Mouse (Mus musculus) hindbrain, embryonic 11.5 days (tissue): ENCODE results near the gene Hoxc9. TPM values are rescaled to one million over a fixed set of nuclear protein-coding genes. Genes with fewer than 3 reads are reported as not detected.

Experiments used
- ATAC-seq: fragments of 200-750 bp; cut with Nextera tagmentation; 2 replicates; pipeline ENCODE4 v1.8.0; 2017; ENCODE audit warnings: mild to moderate bottlenecking, moderate TSS enrichment, moderate library complexity; ENCODE audit not compliant: low FRiP score
- DNase-seq: peaks from one replicate; pipeline ENCODE4 v3.0.0-alpha.2; 2015; ENCODE audit warnings: low spot score
- H3K27ac ChIP-seq: fragments of 300-500 bp; sonication (generic); 2 replicates; pipeline ENCODE4 v1.5.1; 2014; ENCODE audit warnings: mild to moderate bottlenecking, low read depth, low read length
- H3K27me3 ChIP-seq: fragments of 300-500 bp; sonication (generic); 2 replicates; pipeline ENCODE4 v1.6.1; 2014; ENCODE audit warnings: mild to moderate bottlenecking, low read length, moderate library complexity, mixed read lengths; ENCODE audit not compliant: control insufficient read depth, insufficient read depth
- H3K36me3 ChIP-seq: fragments of 300-500 bp; sonication (generic); 2 replicates; pipeline ENCODE4 v1.6.1; 2014; ENCODE audit warnings: mild to moderate bottlenecking, low read length, moderate library complexity, mixed read lengths; ENCODE audit not compliant: control insufficient read depth, insufficient read depth
- H3K4me1 ChIP-seq: fragments of 300-500 bp; sonication (generic); replicated peaks from 2 replicates; pipeline ENCODE4 v1.6.1; 2014; ENCODE audit warnings: low read length, mixed read lengths; ENCODE audit not compliant: control insufficient read depth, insufficient read depth
- H3K4me2 ChIP-seq: fragments of 300-500 bp; sonication (generic); replicated peaks from 2 replicates; pipeline ENCODE4 v1.6.1; 2014; ENCODE audit warnings: mild to moderate bottlenecking, low read depth, low read length
- H3K4me3 ChIP-seq: fragments of 300-500 bp; sonication (generic); 2 replicates; pipeline ENCODE4 v1.5.1; 2014; ENCODE audit warnings: low read depth, low read length
- H3K9ac ChIP-seq: fragments of 300-500 bp; sonication (generic); 2 replicates; pipeline ENCODE4 v1.6.1; 2014; ENCODE audit warnings: low read depth, low read length
- H3K9me3 ChIP-seq: fragments of 300-500 bp; sonication (generic); 2 replicates; pipeline ENCODE4 v1.6.1; 2016; ENCODE audit warnings: low read length; ENCODE audit not compliant: control insufficient read depth
- WGBS: fragments of 180-500 bp; shearing (Covaris S2); extraction: QIAGEN DNeasy Blood & Tissue Kit; methylation state at CpG from one replicate; pipeline ENCODE4 v1.1.7; 2014; 5-methylcytosine and 5-hydroxymethylcytosine counted together
- polyA plus RNA-seq: library from polyadenylated mRNA; unstranded; fragments of >200 nt; fragmentation: Nextera tagmentation; extraction: Ambion mirVana; gene quantifications from 2 replicates; pipeline ENCODE4 v1.2.1, GENCODE M21; 2014

Hoxc9 gene
- not detected in 2 replicates for polyA plus RNA-seq

DNA sequence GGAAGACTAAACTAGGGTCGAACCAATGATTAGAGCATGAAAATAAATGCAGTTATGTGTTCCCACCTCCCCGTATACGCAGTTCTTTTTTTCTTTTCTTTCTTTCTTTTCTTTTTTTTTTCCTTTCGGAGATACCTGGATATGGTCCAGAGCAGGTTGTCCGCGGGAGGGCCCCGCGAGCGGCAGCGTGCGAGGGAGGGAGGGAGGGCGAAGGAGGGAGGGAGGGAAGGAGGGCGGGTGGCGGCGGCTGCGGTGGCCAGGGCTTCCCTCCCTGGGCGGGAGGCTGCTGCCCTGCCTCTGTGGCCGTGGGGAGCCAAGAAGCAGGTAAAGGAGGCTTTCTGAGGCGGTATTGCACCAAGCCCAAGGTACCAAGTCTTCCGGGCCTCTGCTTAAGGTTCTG, at the start of gene Hoxc9:
Gene Hoxc9, plus strand, starts transcription at position 269 of the 400 bp plus-strand sequence.
- ATAC-seq: no peak
- H3K9ac ChIP-seq: no peak within 1 kb of the TSS

DNA sequence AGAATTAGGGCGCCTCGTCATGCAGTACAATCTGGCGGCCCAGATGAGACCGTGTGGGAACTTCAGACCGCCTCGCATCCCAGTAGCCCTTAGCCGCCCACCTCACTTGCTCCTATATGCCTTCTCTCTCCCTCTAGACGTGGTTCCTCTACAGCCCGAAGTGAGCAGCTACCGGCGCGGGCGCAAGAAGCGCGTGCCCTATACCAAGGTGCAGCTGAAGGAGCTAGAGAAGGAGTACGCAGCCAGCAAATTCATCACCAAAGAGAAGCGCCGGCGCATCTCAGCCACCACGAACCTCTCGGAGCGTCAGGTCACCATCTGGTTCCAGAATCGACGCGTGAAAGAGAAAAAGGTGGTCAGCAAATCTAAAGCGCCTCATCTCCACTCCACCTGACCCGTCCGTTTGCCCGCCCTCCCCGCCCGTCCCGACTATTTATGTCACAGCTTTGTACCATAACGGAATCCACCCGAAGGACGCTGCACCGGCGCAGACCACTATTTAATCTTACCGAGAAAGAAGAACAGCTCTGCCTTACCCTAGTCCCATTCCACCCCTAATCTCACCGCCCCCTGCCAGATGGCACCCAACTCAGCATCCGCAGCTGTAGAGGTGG, 49.1 kb upstream of the Hoxc9 start:
- H3K9ac ChIP-seq: no peak overlapping the region
- H3K4me2 ChIP-seq: no peak overlapping the region
- ATAC-seq (no peak), DNase-seq (no peak)
- H3K4me1 ChIP-seq: no peaks in the 10 kb centered on the region
- 1% methylated on average over 40 of the region's 40 CpGs for WGBS
- H3K27ac ChIP-seq: no peak overlapping the region
- no peak overlapping the region for H3K4me3 ChIP-seq
- no peaks in the 10 kb centered on the region for H3K36me3 ChIP-seq
- H3K9me3 ChIP-seq: no peaks in the 10 kb centered on the region
- peaks cover 97% of the 10 kb centered on the region for H3K27me3 ChIP-seq

More for the DNA sequence above, at the start of gene Hoxc9:
- H3K4me1 ChIP-seq: no peaks in the 10 kb centered on the region
- H3K27me3 ChIP-seq: peaks cover 96% of the 10 kb centered on the region
- no peak within 1 kb of the TSS for H3K4me2 ChIP-seq
- no peak within 1 kb of the TSS for H3K4me3 ChIP-seq
- H3K27ac ChIP-seq: no peak within 1 kb of the TSS
- 3% methylated on average over 6 of the region's 20 CpGs for WGBS
- no peaks in the 10 kb centered on the region for H3K36me3 ChIP-seq
- H3K9me3 ChIP-seq: no peaks in the 10 kb centered on the region
- DNase-seq: no peak

- Histone ChIP-seq H3K4me3 (no peak overlapping the region), H3K36me3 (no peaks in the 10 kb centered on the region), H3K4me1 (no peaks in the 10 kb centered on the region), H3K27me3 (peaks cover 100% of the 10 kb centered on the region), H3K4me2 (no peak overlapping the region), H3K9ac (no peak overlapping the region), H3K9me3 (no peaks in the 10 kb centered on the region), H3K27ac (no peak overlapping the region)
- no peak for DNase-seq
- ATAC-seq: no peak
- under 1% methylated on average over 23 of the region's 23 CpGs for WGBS
Measured at GRCm38 (mm10) chr15:102931706-102932358, 44.4 kb upstream of the Hoxc9 start.

GRCm38 (mm10) chr15:102934438-102934837, 41.8 kb upstream of the Hoxc9 start:
- ATAC-seq (no peak), DNase-seq (no peak)
- H3K27ac ChIP-seq: no peak overlapping the region
- no peak overlapping the region for H3K4me2 ChIP-seq
- no peak overlapping the region for H3K4me3 ChIP-seq
- H3K36me3 ChIP-seq: no peaks in the 10 kb centered on the region
- H3K9me3 ChIP-seq: no peaks in the 10 kb centered on the region
- no peaks in the 10 kb centered on the region; the same call in 1 of the 2 replicates for H3K4me1 ChIP-seq
- H3K27me3 ChIP-seq: peaks cover 100% of the 10 kb centered on the region
- no peak overlapping the region for H3K9ac ChIP-seq
- WGBS: 1% methylated on average over 12 of the region's 12 CpGs

GRCm38 (mm10) chr15:102934897-102935296, 41.3 kb upstream of the Hoxc9 start:
- no peak overlapping the region for H3K4me2 ChIP-seq
- no peak overlapping the region for H3K4me3 ChIP-seq
- WGBS: under 1% methylated on average over 26 of the region's 27 CpGs

GRCm38 (mm10) chr15:102936279-102936972, 39.8 kb upstream of the Hoxc9 start, which contains the start of gene Hoxc12:
TSS of gene Hoxc12 (plus strand) at chr15:102936757.
- Histone ChIP-seq H3K4me3 (no peak within 1 kb of the TSS), H3K4me1 (no peaks in the 10 kb centered on the region; the same call in 1 of the 2 replicates), H3K36me3 (no peaks in the 10 kb centered on the region), H3K9me3 (no peaks in the 10 kb centered on the region), H3K27ac (no peak within 1 kb of the TSS), H3K9ac (no peak within 1 kb of the TSS), H3K4me2 (no peak within 1 kb of the TSS), H3K27me3 (peaks cover 100% of the 10 kb centered on the region)
- no peak for ATAC-seq
- 2% methylated on average over 31 of the region's 31 CpGs for WGBS
- no peak for DNase-seq

More at GRCm38 (mm10) chr15:102934897-102935296, 41.3 kb upstream of the Hoxc9 start:
- H3K36me3 ChIP-seq: no peaks in the 10 kb centered on the region
- H3K27ac ChIP-seq: no peak overlapping the region
- peaks cover 100% of the 10 kb centered on the region for H3K27me3 ChIP-seq
- peak; percentile 59 for DNase-seq
- no peaks in the 10 kb centered on the region for H3K9me3 ChIP-seq
- H3K9ac ChIP-seq: no peak overlapping the region
- ATAC-seq: no peak
- H3K4me1 ChIP-seq: no peaks in the 10 kb centered on the region; the same call in 1 of the 2 replicates

DNA sequence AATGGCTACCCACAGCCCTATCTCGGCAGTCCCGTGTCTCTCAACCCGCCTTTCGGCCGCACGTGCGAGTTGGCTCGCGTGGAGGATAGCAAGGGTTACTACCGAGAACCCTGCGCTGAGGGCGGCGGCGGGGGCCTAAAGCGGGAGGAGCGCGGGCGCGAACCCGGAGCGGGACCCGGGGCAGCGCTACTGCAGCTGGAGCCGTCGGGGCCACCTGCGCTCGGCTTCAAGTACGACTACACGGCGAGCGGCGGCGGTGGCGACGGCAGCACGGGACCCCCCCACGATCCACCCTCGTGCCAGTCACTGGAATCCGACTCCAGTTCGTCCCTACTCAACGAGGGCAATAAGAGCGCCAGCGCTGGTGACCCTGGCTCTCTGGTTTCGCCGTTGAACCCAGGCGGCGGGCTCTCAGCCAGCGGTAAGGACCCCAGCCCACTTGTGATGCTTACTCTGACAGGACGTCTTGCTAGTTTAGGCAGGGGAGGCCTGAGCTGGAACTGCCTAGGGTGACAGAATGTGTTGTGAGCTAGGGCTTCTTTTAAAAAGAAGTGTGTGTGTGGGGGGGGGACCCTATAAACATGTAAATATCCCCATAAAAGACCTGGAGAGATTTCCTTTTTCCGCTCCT, 39.1 kb upstream of the Hoxc9 start:
- no peak overlapping the region for H3K9ac ChIP-seq
- H3K27me3 ChIP-seq: peaks cover 100% of the 10 kb centered on the region
- no peak overlapping the region for H3K4me3 ChIP-seq
- H3K4me1 ChIP-seq: no peaks in the 10 kb centered on the region; the same call in 1 of the 2 replicates
- no peak for DNase-seq
- H3K9me3 ChIP-seq: no peaks in the 10 kb centered on the region
- no peak overlapping the region for H3K27ac ChIP-seq
- H3K4me2 ChIP-seq: no peak overlapping the region
- under 1% methylated on average over 50 of the region's 50 CpGs for WGBS
- no peak for ATAC-seq
- H3K36me3 ChIP-seq: no peaks in the 10 kb centered on the region

GRCm38 (mm10) chr15:102939256-102940155, 36.7 kb upstream of the Hoxc9 start:
- peaks cover 99% of the 10 kb centered on the region for H3K27me3 ChIP-seq
- no peaks in the 10 kb centered on the region for H3K36me3 ChIP-seq
- H3K27ac ChIP-seq: no peak overlapping the region
- ATAC-seq (no peak), DNase-seq (no peak)
- no peak overlapping the region for H3K9ac ChIP-seq
- H3K4me2 ChIP-seq: no peak overlapping the region
- peaks cover 2% of the 10 kb centered on the region for H3K4me1 ChIP-seq
- no peaks in the 10 kb centered on the region for H3K9me3 ChIP-seq
- no peak overlapping the region for H3K4me3 ChIP-seq
- WGBS: under 1% methylated on average over 34 of the region's 34 CpGs
